Mouse (Mus musculus) olfactory bulb, adult 2 months (tissue): ENCODE results near the gene Cd300e.

ENCODE experiments used
- CTCF ChIP-seq: fragments of 200-500 bp; IDR thresholded peaks from 2 replicates; pipeline ENCODE4 v1.5.1; 2012; ENCODE audit warnings: low read depth, mild to moderate bottlenecking, low read length, moderate library complexity; ENCODE audit not compliant: insufficient read depth
- POLR2A ChIP-seq: fragments of 200-500 bp; IDR thresholded peaks from 2 replicates; pipeline ENCODE4 v1.6.1; 2012; ENCODE audit warnings: mild to moderate bottlenecking, low read depth, low read length, moderate library complexity; ENCODE audit not compliant: insufficient read depth

DNA sequence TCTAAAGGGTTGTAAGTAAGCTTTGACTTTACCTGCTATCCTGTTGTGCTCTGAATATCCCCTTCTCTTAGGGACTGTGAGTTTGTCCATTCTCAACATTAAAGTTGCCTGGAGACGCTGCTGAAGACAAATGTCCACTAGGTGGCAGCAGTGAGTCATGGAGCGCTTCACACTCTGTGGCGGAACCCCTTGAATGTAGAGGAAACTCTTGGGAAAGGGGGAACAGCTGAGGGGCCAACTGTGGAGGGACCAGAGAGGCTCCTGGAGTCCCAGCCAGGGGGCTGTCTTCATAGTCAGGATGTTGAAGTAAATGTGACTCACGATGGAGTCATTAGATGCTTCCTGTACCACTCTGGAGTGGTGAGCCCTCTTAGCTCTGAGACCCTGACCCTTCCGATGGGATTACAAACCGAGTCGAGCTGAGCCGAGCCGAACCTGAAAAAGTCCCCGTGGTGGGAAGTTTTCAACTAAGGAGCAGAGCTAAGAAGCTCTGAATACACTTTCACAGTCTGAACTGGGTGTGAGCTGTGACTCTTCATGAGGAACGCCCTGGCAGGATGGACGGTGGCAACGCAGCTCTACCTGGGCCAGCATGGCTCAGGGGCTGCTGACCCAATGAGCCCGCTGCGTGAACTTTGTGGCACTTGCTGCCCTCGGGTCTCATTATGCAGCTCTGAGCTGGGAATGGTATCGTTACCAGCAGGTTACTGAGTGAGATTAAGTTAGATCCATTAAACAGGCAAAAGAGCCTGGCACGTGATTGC is 21.6 kb upstream of the Cd300e start:
- TF ChIP-seq CTCF (peak; percentile 48; the same call in 1 of the 2 replicates), POLR2A (no peak)
